Mouse (Mus musculus) stomach, embryonic 14.5 days (tissue): ENCODE results near the gene Usp3. TPM values are rescaled to one million over a fixed set of nuclear protein-coding genes. Genes with fewer than 3 reads are reported as not detected.

Experiments used
- ATAC-seq: fragments of 200-750 bp; cut with Nextera tagmentation; 2 replicates; pipeline ENCODE4 v1.8.0; 2017; ENCODE audit warnings: low read depth, moderate TSS enrichment; ENCODE audit not compliant: insufficient number of reproducible peaks, insufficient read depth, low FRiP score
- H3K27ac ChIP-seq: fragments of 300-500 bp; sonication (generic); 2 replicates; pipeline ENCODE4 v1.5.1; 2014; ENCODE audit warnings: mild to moderate bottlenecking, low read length, moderate library complexity, mixed read lengths
- H3K27me3 ChIP-seq: fragments of 300-500 bp; sonication (generic); 2 replicates; pipeline ENCODE4 v1.6.1; 2014; ENCODE audit warnings: low read length, control low read depth, mixed read lengths; ENCODE audit not compliant: control insufficient read depth, insufficient read depth
- H3K36me3 ChIP-seq: fragments of 300-500 bp; sonication (generic); 2 replicates; pipeline ENCODE4 v1.6.1; 2014; ENCODE audit warnings: mild to moderate bottlenecking, control low read depth, low read length, moderate library complexity, mixed read lengths; ENCODE audit not compliant: control insufficient read depth, insufficient read depth
- H3K4me1 ChIP-seq: fragments of 300-500 bp; sonication (generic); 2 replicates; pipeline ENCODE4 v1.6.1; 2014; ENCODE audit warnings: low read length, control low read depth, mixed read lengths; ENCODE audit not compliant: control insufficient read depth, insufficient read depth
- H3K4me2 ChIP-seq: fragments of 300-500 bp; sonication (generic); replicated peaks from 2 replicates; pipeline ENCODE4 v1.6.1; 2014; ENCODE audit warnings: low read depth, low read length, control low read depth
- H3K4me3 ChIP-seq: fragments of 300-500 bp; sonication (generic); 2 replicates; pipeline ENCODE4 v1.5.1; 2014; ENCODE audit warnings: low read depth, low read length, control low read depth
- H3K9ac ChIP-seq: fragments of 300-500 bp; sonication (generic); replicated peaks from 2 replicates; pipeline ENCODE4 v1.6.1; 2014; ENCODE audit warnings: low read depth, mild to moderate bottlenecking, control low read depth, low read length, moderate library complexity, mixed read lengths
- H3K9me3 ChIP-seq: fragments of 300-500 bp; sonication (generic); 2 replicates; pipeline ENCODE4 v1.6.1; 2016; ENCODE audit warnings: low read depth, low read length, control low read depth; ENCODE audit not compliant: control insufficient read depth
- WGBS: fragments of 180-500 bp; shearing (Covaris S2); extraction: QIAGEN DNeasy Blood & Tissue Kit; methylation state at CpG from one replicate; pipeline ENCODE4 v1.1.7; 2014; 5-methylcytosine and 5-hydroxymethylcytosine counted together
- polyA plus RNA-seq: library from polyadenylated mRNA; unstranded; fragments of >200 nt; fragmentation: Nextera tagmentation; extraction: Ambion mirVana; gene quantifications from 2 replicates; pipeline ENCODE4 v1.2.1, GENCODE M21; 2014

Usp3 gene
- polyA plus RNA-seq, 1 experiment from 2014 or later = 74.3 TPM

GRCm38 (mm10) chr9:66513150-66513549 lies 79.8 kb downstream of the Usp3 start:
- Histone ChIP-seq H3K4me2 (peak overlapping the region; percentile 90), H3K4me3 (peak overlapping the region; percentile 50; the same call in 1 of the 2 replicates), H3K9me3 (no peaks in the 10 kb centered on the region), H3K4me1 (peaks cover 25% of the 10 kb centered on the region), H3K27ac (peak overlapping the region; percentile 96), H3K36me3 (peaks cover 28% of the 10 kb centered on the region; the same call in 1 of the 2 replicates), H3K9ac (no peak overlapping the region), H3K27me3 (no peaks in the 10 kb centered on the region)
- no peak for ATAC-seq

GRCm38 (mm10) chr9:66512351-66512671 lies 80.6 kb downstream of the Usp3 start:
- peak; percentile 83 for ATAC-seq

GRCm38 (mm10) chr9:66511580-66512350 lies 81.2 kb downstream of the Usp3 start:
- Histone ChIP-seq H3K4me3 (peak overlapping the region; percentile 50), H3K27ac (peak overlapping the region; percentile 96), H3K27me3 (no peaks in the 10 kb centered on the region), H3K36me3 (peaks cover 26% of the 10 kb centered on the region; the same call in 1 of the 2 replicates), H3K9ac (peak overlapping the region; percentile 74), H3K4me2 (peak overlapping the region; percentile 90), H3K4me1 (peaks cover 25% of the 10 kb centered on the region), H3K9me3 (no peaks in the 10 kb centered on the region)
- ATAC-seq = peak; percentile 90
- WGBS = under 1% methylated on average over 78 of the region's 78 CpGs

More at GRCm38 (mm10) chr9:66512351-66512671, 80.6 kb downstream of the Usp3 start:
- WGBS = 0% methylated on average over 8 of the region's 8 CpGs
- H3K4me1 ChIP-seq = peaks cover 25% of the 10 kb centered on the region
- peak overlapping the region; percentile 74 for H3K9ac ChIP-seq
- peak overlapping the region; percentile 90 for H3K4me2 ChIP-seq
- peaks cover 27% of the 10 kb centered on the region; the same call in 1 of the 2 replicates for H3K36me3 ChIP-seq
- peak overlapping the region; percentile 50 for H3K4me3 ChIP-seq
- no peaks in the 10 kb centered on the region for H3K27me3 ChIP-seq
- H3K27ac ChIP-seq = peak overlapping the region; percentile 96
- no peaks in the 10 kb centered on the region for H3K9me3 ChIP-seq

- no peaks in the 10 kb centered on the region for H3K9me3 ChIP-seq
- H3K4me3 ChIP-seq = peak overlapping the region; percentile 50
- WGBS = 5% methylated on average over 2 of the region's 2 CpGs
- H3K36me3 ChIP-seq = peaks cover 24% of the 10 kb centered on the region; the same call in 1 of the 2 replicates
- H3K9ac ChIP-seq = peak overlapping the region; percentile 74; the same call in 1 of the 2 replicates
- H3K4me1 ChIP-seq = peaks cover 25% of the 10 kb centered on the region
- peak overlapping the region; percentile 90 for H3K4me2 ChIP-seq
- no peaks in the 10 kb centered on the region for H3K27me3 ChIP-seq
- H3K27ac ChIP-seq = peak overlapping the region; percentile 96
- ATAC-seq = no peak
These were observed 82.0 kb downstream of the Usp3 start for GRCm38 (mm10) chr9:66510944-66511343.

- no peaks in the 10 kb centered on the region for H3K27me3 ChIP-seq
- no peak overlapping the region for H3K9ac ChIP-seq
- no peak for ATAC-seq
- H3K4me3 ChIP-seq = no peak overlapping the region
- peak overlapping the region; percentile 33; the same call in 1 of the 2 replicates for H3K27ac ChIP-seq
- 78% methylated on average over 7 of the region's 7 CpGs for WGBS
- H3K36me3 ChIP-seq = peaks cover 20% of the 10 kb centered on the region; the same call in 1 of the 2 replicates
- H3K4me1 ChIP-seq = peaks cover 25% of the 10 kb centered on the region
- peak overlapping the region; percentile 90; the same call in 1 of the 2 replicates for H3K4me2 ChIP-seq
- H3K9me3 ChIP-seq = no peaks in the 10 kb centered on the region
These were observed 82.5 kb downstream of the Usp3 start for GRCm38 (mm10) chr9:66510351-66510841.

GRCm38 (mm10) chr9:66508890-66509399 lies 84.0 kb downstream of the Usp3 start:
- Histone ChIP-seq H3K9ac (no peak overlapping the region), H3K4me1 (peaks cover 15% of the 10 kb centered on the region), H3K36me3 (peaks cover 20% of the 10 kb centered on the region), H3K9me3 (no peaks in the 10 kb centered on the region), H3K4me3 (no peak overlapping the region), H3K4me2 (no peak overlapping the region), H3K27ac (no peak overlapping the region), H3K27me3 (no peaks in the 10 kb centered on the region)
- WGBS = 78% methylated on average over 4 of the region's 4 CpGs
- no peak for ATAC-seq

GRCm38 (mm10) chr9:66507684-66508083 lies 85.3 kb downstream of the Usp3 start:
- no peak overlapping the region for H3K27ac ChIP-seq
- no peak overlapping the region for H3K4me3 ChIP-seq
- H3K36me3 ChIP-seq = peaks cover 20% of the 10 kb centered on the region
- no peak for ATAC-seq
- H3K9ac ChIP-seq = no peak overlapping the region
- no peaks in the 10 kb centered on the region for H3K27me3 ChIP-seq
- WGBS = 71% methylated on average over 3 of the region's 3 CpGs
- peaks cover 8% of the 10 kb centered on the region for H3K4me1 ChIP-seq
- H3K4me2 ChIP-seq = no peak overlapping the region
- H3K9me3 ChIP-seq = no peaks in the 10 kb centered on the region

GRCm38 (mm10) chr9:66506424-66506823 lies 86.5 kb downstream of the Usp3 start:
- H3K36me3 ChIP-seq = peaks cover 31% of the 10 kb centered on the region
- H3K4me3 ChIP-seq = no peak overlapping the region
- no peak overlapping the region for H3K9ac ChIP-seq
- no peak for ATAC-seq
- H3K4me1 ChIP-seq = peaks cover 6% of the 10 kb centered on the region
- H3K27ac ChIP-seq = no peak overlapping the region
- no peaks in the 10 kb centered on the region for H3K9me3 ChIP-seq
- no peaks in the 10 kb centered on the region for H3K27me3 ChIP-seq
- H3K4me2 ChIP-seq = no peak overlapping the region
